Mouse (Mus musculus) kidney, embryonic 14.5 days (tissue): ENCODE data around the gene Cnnm3. TPM values are rescaled to one million over a fixed set of nuclear protein-coding genes. Genes with fewer than 3 reads are reported as not detected.

Source experiments
- ATAC-seq: fragments of 200-750 bp; cut with Nextera tagmentation; 2 replicates; pipeline ENCODE4 v1.8.0; 2017; ENCODE audit warnings: moderate number of reproducible peaks, mild to moderate bottlenecking, moderate TSS enrichment, moderate library complexity; ENCODE audit not compliant: low FRiP score, low TSS enrichment
- H3K27ac ChIP-seq: fragments of 300-500 bp; sonication (generic); 2 replicates; pipeline ENCODE4 v1.5.1; 2014; ENCODE audit warnings: low read depth, mild to moderate bottlenecking, low read length, moderate library complexity, mixed read lengths
- H3K27me3 ChIP-seq: fragments of 300-500 bp; sonication (generic); 2 replicates; pipeline ENCODE4 v1.6.1; 2014; ENCODE audit warnings: mild to moderate bottlenecking, low read length; ENCODE audit not compliant: control insufficient read depth, insufficient read depth
- H3K36me3 ChIP-seq: fragments of 300-500 bp; sonication (generic); 2 replicates; pipeline ENCODE4 v1.6.1; 2014; ENCODE audit warnings: low read length, mixed read lengths; ENCODE audit not compliant: control insufficient read depth, insufficient read depth
- H3K4me1 ChIP-seq: fragments of 300-500 bp; sonication (generic); 2 replicates; pipeline ENCODE4 v1.6.1; 2014; ENCODE audit warnings: low read length, mixed read lengths; ENCODE audit not compliant: control insufficient read depth, insufficient read depth
- H3K4me2 ChIP-seq: fragments of 300-500 bp; sonication (generic); replicated peaks from 2 replicates; pipeline ENCODE4 v1.6.1; 2014; ENCODE audit warnings: low read depth, mild to moderate bottlenecking, low read length
- H3K4me3 ChIP-seq: fragments of 300-500 bp; sonication (generic); 2 replicates; pipeline ENCODE4 v1.5.1; 2014; ENCODE audit warnings: mild to moderate bottlenecking, low read length
- H3K9ac ChIP-seq: fragments of 300-500 bp; sonication (generic); 2 replicates; pipeline ENCODE4 v1.6.1; 2014; ENCODE audit warnings: low read depth, mild to moderate bottlenecking, low read length, moderate library complexity
- H3K9me3 ChIP-seq: fragments of 300-500 bp; sonication (generic); 2 replicates; pipeline ENCODE4 v1.6.1; 2016; ENCODE audit warnings: low read length; ENCODE audit not compliant: control insufficient read depth
- WGBS: fragments of 180-500 bp; shearing (Covaris S2); extraction: QIAGEN DNeasy Blood & Tissue Kit; methylation state at CpG from one replicate; pipeline ENCODE4 v1.1.7; 2014; 5-methylcytosine and 5-hydroxymethylcytosine counted together
- microRNA-seq: library from miRNA; unstranded; fragments of <30 nt; microRNA quantifications from one replicate; pipeline ENCODE4, GENCODE M21; 2016
- polyA plus RNA-seq: library from polyadenylated mRNA; unstranded; fragments of >200 nt; fragmentation: Nextera tagmentation; extraction: Ambion mirVana; gene quantifications from 2 replicates; pipeline ENCODE4 v1.2.1, GENCODE M21; 2014

Cnnm3 gene
- polyA plus RNA-seq, 1 experiment from 2014 or later = 7.5 TPM

DNA sequence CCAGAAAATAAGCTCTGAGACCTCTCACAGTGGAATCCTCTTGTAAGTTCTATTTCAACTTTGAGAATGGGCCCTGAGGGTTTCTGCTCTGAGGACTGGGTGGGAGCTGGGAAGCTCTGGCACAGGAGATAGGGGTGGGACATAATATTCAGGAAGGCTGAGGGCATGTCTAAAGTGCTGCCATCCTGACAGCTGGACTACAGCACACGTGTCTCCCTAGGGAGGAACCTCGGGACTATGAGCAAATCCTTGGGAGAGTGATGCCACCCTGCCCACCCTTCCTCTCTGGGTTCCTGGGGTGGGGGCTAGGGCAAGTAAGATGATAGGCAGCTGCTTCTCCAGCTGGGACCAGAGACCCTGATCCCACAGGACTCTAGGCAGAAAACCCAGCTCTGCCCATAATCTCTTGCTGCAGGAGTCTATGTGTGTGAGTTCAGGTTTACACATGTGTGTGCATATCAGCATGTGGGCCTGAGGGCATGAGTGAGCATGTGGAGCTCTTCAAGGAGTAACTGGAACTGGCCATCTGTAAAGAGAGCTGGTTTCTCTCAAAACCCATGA is 60.6 kb downstream of the Cnnm3 start:
- peak overlapping the region; percentile 14; the same call in 1 of the 2 replicates for H3K27ac ChIP-seq
- H3K9me3 ChIP-seq = no peaks in the 10 kb centered on the region
- no peak for ATAC-seq
- H3K4me1 ChIP-seq = peaks cover 52% of the 10 kb centered on the region
- H3K4me2 ChIP-seq = no peak overlapping the region
- no peak overlapping the region for H3K9ac ChIP-seq
- H3K4me3 ChIP-seq = no peak overlapping the region
- no peaks in the 10 kb centered on the region for H3K27me3 ChIP-seq
- H3K36me3 ChIP-seq = no peaks in the 10 kb centered on the region
- 62% methylated on average over 2 of the region's 2 CpGs for WGBS

DNA sequence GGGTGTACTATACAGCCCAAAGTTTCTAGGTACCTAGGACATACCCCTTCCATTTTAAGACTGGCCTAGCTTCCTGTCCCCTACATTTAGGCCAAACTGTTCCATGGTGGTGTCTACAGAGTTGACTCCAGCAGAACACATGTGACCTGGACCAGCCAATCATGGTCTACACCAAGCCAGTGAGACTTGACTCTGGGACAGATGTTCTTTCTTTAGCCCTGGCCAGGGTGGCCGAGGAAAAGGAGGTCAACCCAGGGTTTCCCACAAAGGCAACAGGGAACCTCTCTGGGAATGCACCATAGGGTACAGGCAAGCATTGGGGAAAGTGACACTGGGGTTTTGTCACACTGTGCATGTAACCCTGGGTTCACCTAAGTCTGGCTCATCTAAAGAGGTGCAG is 61.0 kb downstream of the Cnnm3 start:
- H3K9me3 ChIP-seq = no peaks in the 10 kb centered on the region
- H3K4me1 ChIP-seq = peaks cover 52% of the 10 kb centered on the region
- H3K4me3 ChIP-seq = no peak overlapping the region
- WGBS = 61% methylated on average over 1 of the region's 1 CpGs
- H3K9ac ChIP-seq = no peak overlapping the region
- no peaks in the 10 kb centered on the region for H3K36me3 ChIP-seq
- H3K4me2 ChIP-seq = no peak overlapping the region
- no peak overlapping the region for H3K27ac ChIP-seq
- no peak for ATAC-seq
- H3K27me3 ChIP-seq = no peaks in the 10 kb centered on the region

DNA sequence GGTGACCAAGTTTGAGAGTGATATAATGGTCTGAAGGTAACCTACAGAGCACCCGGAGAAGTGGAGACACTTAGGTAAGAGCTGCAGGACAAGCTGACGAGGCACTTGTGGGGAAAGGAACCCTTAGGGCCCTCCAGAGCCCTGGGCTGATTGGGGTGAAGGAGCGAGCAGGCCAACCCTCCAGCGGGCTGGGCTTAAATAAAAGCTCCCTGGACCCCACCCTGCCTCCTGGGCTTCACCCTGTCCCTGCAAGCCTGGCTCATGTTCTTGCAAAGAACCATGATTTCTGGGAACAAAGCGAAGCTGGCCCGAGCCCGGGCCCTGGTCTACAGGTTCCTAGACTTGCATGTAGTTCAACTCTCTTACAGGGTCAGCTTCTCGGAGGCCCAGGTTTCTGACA is 61.9 kb downstream of the Cnnm3 start:
- Histone ChIP-seq H3K27me3 (no peaks in the 10 kb centered on the region), H3K9me3 (no peaks in the 10 kb centered on the region), H3K9ac (no peak overlapping the region), H3K4me3 (no peak overlapping the region), H3K4me2 (no peak overlapping the region), H3K27ac (no peak overlapping the region), H3K4me1 (peaks cover 44% of the 10 kb centered on the region), H3K36me3 (no peaks in the 10 kb centered on the region)
- no peak for ATAC-seq
- WGBS = 83% methylated on average over 8 of the region's 8 CpGs

DNA sequence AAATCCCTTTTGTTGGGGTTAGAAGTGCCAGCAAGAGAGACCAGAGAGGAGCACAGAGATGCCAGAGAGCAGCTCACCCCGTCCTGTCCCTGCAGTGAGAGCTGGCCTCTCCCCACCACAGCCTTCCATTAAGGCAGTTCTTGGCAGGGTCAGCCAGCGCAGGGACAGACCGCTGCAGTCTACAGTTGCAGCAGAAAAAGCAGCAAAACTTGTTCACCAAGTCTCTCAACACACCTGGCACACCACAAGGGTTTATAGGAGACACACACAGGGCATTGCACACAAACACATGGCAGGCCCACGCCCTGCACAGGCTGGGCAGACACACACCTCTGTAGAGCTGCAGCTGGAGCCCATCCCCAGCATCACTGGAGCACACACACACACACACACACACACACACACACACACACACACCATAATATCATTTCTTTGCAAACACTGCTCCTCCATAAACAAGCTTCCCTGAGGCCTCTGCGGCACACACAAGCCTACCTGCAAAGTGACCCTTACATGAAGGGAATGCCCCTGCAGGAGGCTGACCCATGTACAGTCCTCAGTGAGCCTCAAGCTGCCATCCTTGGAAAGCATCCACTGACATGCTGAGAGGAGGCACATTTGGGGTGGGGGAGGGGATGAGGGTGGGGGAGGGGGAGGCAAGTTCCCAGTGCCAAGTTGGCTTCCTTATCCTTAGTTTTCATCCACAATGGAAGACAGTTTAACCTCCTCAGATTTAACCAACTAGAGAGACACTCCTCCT is 62.7 kb downstream of the Cnnm3 start:
- no peak overlapping the region for H3K9ac ChIP-seq
- 85% methylated on average over 5 of the region's 5 CpGs for WGBS
- no peaks in the 10 kb centered on the region for H3K27me3 ChIP-seq
- no peak overlapping the region for H3K4me3 ChIP-seq
- H3K4me1 ChIP-seq = peaks cover 40% of the 10 kb centered on the region
- H3K4me2 ChIP-seq = no peak overlapping the region
- no peak overlapping the region for H3K27ac ChIP-seq
- no peak for ATAC-seq
- no peaks in the 10 kb centered on the region for H3K9me3 ChIP-seq
- no peaks in the 10 kb centered on the region for H3K36me3 ChIP-seq

DNA sequence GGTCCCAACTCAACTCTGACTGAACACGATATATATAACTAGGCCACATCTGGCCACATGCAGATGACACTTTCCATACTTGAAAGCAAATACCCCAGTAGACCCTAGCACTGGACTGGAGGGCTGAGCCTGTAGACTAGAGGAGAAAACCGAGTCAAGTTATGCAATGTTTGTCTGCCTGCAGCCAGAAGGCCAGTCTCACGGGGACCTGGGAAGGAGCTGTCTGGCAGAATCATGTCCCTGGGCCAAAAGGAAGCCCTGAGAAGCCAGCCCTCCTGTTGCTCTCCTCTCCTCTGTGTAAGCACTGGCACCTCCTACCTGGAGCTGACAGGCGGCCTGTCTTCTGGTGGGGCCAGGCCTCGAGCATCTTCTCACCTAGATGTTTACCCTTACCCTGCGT is 63.7 kb downstream of the Cnnm3 start:
- Histone ChIP-seq H3K27me3 (no peaks in the 10 kb centered on the region), H3K4me2 (no peak overlapping the region), H3K36me3 (no peaks in the 10 kb centered on the region), H3K9me3 (no peaks in the 10 kb centered on the region), H3K4me1 (peaks cover 43% of the 10 kb centered on the region), H3K27ac (no peak overlapping the region), H3K9ac (0 out of 2 replicates have a peak overlapping the region, but pooled peaks have one; percentile 23), H3K4me3 (no peak overlapping the region)
- ATAC-seq = no peak
- 53% methylated on average over 6 of the region's 6 CpGs for WGBS

DNA sequence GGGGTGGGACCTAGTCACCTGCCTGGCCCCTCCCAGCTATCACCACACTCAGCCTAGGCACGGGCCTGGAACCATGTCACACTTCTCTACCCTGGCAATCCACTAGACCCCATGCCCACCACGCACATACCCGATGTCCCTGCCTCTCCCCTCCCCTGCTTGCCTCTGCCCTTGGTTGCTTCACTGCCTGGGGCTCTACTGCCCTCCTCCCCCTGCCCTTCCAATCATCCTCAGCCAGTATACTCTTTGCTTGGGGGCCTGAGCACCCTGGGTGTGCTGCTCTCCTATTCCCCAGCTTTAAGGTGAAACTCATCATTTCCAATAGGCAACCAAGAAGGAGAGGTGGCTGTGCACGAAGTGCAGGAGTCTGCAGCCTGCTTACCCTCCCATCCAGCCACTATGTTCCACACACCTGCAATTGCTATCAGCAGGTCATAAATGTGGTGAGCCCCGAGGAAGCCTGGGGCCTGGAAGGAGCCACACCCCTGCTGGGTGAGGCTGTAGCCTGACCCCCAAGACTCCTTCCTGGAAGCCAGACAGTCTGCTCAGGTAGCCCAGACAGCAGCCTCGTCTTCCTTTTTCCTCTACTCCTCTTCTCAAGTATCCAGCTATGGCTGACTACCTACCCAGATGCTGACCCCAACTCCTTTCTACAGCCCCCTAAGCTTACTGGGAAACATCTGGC is 65.5 kb downstream of the Cnnm3 start:
- no peak overlapping the region for H3K9ac ChIP-seq
- ATAC-seq = no peak
- H3K27ac ChIP-seq = no peak overlapping the region
- no peak overlapping the region for H3K4me2 ChIP-seq
- 50% methylated on average over 6 of the region's 6 CpGs for WGBS
- no peaks in the 10 kb centered on the region for H3K9me3 ChIP-seq
- H3K27me3 ChIP-seq = no peaks in the 10 kb centered on the region
- no peak overlapping the region for H3K4me3 ChIP-seq
- no peaks in the 10 kb centered on the region for H3K36me3 ChIP-seq
- peaks cover 53% of the 10 kb centered on the region for H3K4me1 ChIP-seq

Small RNAs within 50 kb of the gene (microRNA-seq; reads per million reads assigned to microRNA genes)
- not detected for gene Gm47280

Other genes with a start within 250 kb of the Cnnm3 start
- gene Neurl3, start 237.2 kb upstream of the Cnnm3 start, polyA plus RNA-seq = 10.8 and 17.4 TPM in 2 replicates
- 2.3 and 4.5 TPM in 2 replicates for gene Arid5a, start 204.1 kb upstream of the Cnnm3 start, polyA plus RNA-seq
- gene Kansl3, start 142.7 kb upstream of the Cnnm3 start, polyA plus RNA-seq = 30.2 and 46.2 TPM in 2 replicates
- gene Fer1l5, start 139.6 kb upstream of the Cnnm3 start, polyA plus RNA-seq = 0.43 and 0.65 TPM in 2 replicates
- gene Lman2l, start 66.6 kb upstream of the Cnnm3 start, polyA plus RNA-seq = 33.6 and 33.7 TPM in 2 replicates
- 12.8 and 13.1 TPM in 2 replicates for gene Cnnm4, start 40.2 kb upstream of the Cnnm3 start, polyA plus RNA-seq
- gene Ankrd23, start 25.0 kb downstream of the Cnnm3 start, polyA plus RNA-seq = 10.5 and 14.6 TPM in 2 replicates
- gene Gm42417, start 27.6 kb downstream of the Cnnm3 start, polyA plus RNA-seq = 0.26 TPM in 1 of 2 replicates, not detected in the other
- 22.4 and 22.7 TPM in 2 replicates for gene Ankrd39, start 35.6 kb downstream of the Cnnm3 start, polyA plus RNA-seq
- 4.8 and 6.0 TPM in 2 replicates for gene Sema4c, start 46.5 kb downstream of the Cnnm3 start, polyA plus RNA-seq
- gene Fam178b, start 171.3 kb downstream of the Cnnm3 start, polyA plus RNA-seq = 1.2 and 1.3 TPM in 2 replicates
- 659 and 772 TPM in 2 replicates for gene Cox5b, start 179.6 kb downstream of the Cnnm3 start, polyA plus RNA-seq
- 0.34 TPM in 1 of 2 replicates, not detected in the other for gene 4933424G06Rik, start 198.3 kb downstream of the Cnnm3 start, polyA plus RNA-seq
- 59.9 and 93.0 TPM in 2 replicates for gene Actr1b, start 202.6 kb downstream of the Cnnm3 start, polyA plus RNA-seq
- 0.18 and 0.46 TPM in 2 replicates for gene Zap70, start 249.9 kb downstream of the Cnnm3 start, polyA plus RNA-seq